Mouse (Mus musculus): ENCODE measurements at regions not wholly inside any gene's neighbourhood (a gene's known extent, or its start where the extent isn't known, plus 50 kb on each side); places are given as distances from the start of the nearest gene placed in this dataset.

DNA sequence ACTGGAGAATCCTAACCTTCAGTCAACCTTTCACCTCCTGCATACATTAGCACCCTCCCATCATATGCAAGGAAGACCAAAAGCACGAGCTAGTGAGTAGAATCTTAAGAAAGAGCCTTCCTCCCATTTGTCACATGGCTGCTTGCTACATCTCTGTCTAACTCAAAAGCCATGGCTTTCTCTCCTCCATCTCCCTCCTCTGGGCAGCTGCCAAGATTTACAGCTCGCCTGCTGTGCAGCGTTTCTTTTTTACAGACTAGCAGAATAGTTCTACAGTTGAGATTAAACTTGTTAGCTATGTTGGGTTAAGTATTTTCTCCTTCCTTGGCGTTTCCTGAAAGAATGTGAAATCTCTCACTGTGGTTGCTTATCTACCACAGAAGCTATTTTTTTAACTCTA lies 168.3 kb upstream of the Mctp2 start:
- no peaks in the 10 kb centered on the region for H3K27me3 ChIP-seq
- no peaks in the 10 kb centered on the region for H3K36me3 ChIP-seq
- no peak overlapping the region for H3K4me3 ChIP-seq
- no peak overlapping the region for H3K27ac ChIP-seq
- peaks cover 10% of the 10 kb centered on the region for H3K4me1 ChIP-seq
- H3K4me2 ChIP-seq: no peak overlapping the region
- no peaks in the 10 kb centered on the region for H3K9me3 ChIP-seq
- 49% methylated on average over 4 of the region's 4 CpGs for WGBS
- no peak overlapping the region for H3K9ac ChIP-seq
- no peak for ATAC-seq (ENCODE audit: insufficient number of reproducible peaks, insufficient read depth, low FRiP score, low TSS enrichment, low read depth)

DNA sequence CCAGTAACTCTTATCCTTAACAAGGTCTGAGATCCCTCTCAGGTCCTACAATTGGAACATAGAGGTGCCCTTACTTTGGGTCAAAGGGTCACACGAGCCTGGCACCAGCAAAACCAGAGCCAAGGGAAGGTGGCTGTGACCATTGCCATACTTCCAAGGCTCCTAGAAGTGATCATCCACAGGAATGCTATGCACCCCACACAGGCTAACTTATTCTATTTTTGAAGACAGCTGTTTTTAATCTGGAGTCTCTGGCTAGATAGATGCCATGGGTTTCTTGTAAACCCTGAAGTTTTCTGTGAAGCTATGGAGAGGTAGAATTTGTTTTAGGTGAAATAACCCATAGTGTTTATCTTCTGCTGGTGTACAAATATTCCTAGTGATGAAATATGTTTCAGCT lies 172.5 kb upstream of the Mctp2 start:
- no peak for ATAC-seq (ENCODE audit: insufficient number of reproducible peaks, insufficient read depth, low FRiP score, low TSS enrichment, low read depth)
- peak overlapping the region; percentile 39; the same call in 1 of the 2 replicates for H3K27ac ChIP-seq
- 34% methylated on average over 1 of the region's 1 CpGs for WGBS

DNA sequence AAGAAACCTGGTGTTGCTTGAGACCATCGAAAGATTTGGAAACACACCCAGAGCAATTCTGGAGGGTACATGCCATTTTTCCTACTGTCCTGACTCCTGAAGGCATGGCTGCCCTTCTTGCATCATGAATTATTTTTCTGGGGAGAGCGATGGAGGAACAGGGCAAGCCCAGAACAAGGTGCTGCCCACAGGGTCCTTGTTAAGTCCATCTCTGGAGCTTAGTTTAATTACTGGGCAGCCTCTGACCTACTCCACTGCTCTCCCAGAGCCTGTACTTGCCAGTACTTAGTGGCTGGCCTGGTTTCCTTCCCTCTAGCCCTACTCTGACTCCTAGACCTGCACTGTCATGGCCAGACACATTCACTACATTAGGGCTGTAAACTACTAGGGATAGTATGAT lies 174.9 kb upstream of the Mctp2 start:
- no peak overlapping the region for H3K4me3 ChIP-seq
- H3K9me3 ChIP-seq: no peaks in the 10 kb centered on the region
- no peak overlapping the region for H3K9ac ChIP-seq
- no peaks in the 10 kb centered on the region for H3K27me3 ChIP-seq
- H3K4me1 ChIP-seq: peaks cover 25% of the 10 kb centered on the region
- H3K36me3 ChIP-seq: no peaks in the 10 kb centered on the region
- no peak for ATAC-seq (ENCODE audit: insufficient number of reproducible peaks, insufficient read depth, low FRiP score, low TSS enrichment, low read depth)
- no peak overlapping the region for H3K4me2 ChIP-seq
- peak overlapping the region; percentile 80 for H3K27ac ChIP-seq
- 65% methylated on average over 2 of the region's 2 CpGs for WGBS

More for the DNA sequence above, 172.5 kb upstream of the Mctp2 start:
- Histone ChIP-seq H3K4me1 (peaks cover 25% of the 10 kb centered on the region), H3K36me3 (no peaks in the 10 kb centered on the region), H3K4me3 (no peak overlapping the region), H3K9ac (no peak overlapping the region), H3K27me3 (no peaks in the 10 kb centered on the region), H3K4me2 (no peak overlapping the region), H3K9me3 (no peaks in the 10 kb centered on the region)

DNA sequence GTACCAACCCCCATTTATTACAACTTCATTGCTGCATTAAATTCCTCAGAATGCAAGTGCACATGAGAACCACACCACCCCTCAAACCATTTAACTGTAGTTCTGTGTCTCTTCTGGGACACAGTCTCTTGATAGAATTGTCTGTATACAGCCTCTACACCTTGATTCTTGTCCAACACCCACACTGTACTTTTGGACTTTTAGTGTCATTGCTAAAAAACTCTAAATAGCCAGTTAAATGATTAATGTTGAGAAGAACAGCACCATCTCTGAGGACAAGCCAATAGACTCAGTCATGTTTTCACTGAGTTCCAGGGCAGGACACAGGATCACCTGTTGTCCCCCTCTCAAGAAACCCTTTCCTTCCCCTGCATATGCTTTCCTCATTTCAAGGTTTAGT lies 183.8 kb upstream of the Mctp2 start:
- Histone ChIP-seq H3K4me2 (no peak overlapping the region), H3K27ac (no peak overlapping the region), H3K9me3 (no peaks in the 10 kb centered on the region), H3K9ac (no peak overlapping the region), H3K4me1 (no peaks in the 10 kb centered on the region), H3K27me3 (no peaks in the 10 kb centered on the region), H3K4me3 (no peak overlapping the region), H3K36me3 (no peaks in the 10 kb centered on the region)
- ATAC-seq (ENCODE audit: insufficient number of reproducible peaks, insufficient read depth, low FRiP score, low TSS enrichment, low read depth): no peak

DNA sequence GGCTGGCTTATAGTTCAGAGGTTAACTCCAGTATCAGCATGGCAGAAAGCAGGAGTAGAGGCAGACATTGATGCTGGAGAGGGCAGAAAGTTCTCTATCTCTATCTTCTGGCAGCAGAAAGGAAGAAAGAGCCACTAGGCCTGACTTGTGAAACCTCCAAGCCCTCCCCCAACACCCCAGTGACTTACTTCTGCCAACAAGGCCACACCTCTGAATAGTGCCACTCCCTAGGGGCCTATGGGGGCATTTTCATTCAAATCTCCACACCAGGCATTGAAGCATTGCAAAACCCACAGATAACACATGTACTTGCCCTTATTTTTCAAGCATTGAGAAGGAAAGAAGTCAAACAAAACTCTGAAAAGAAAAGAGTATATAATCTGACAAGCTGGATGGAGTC lies 186.9 kb upstream of the Mctp2 start:
- no peaks in the 10 kb centered on the region for H3K36me3 ChIP-seq
- H3K4me1 ChIP-seq: no peaks in the 10 kb centered on the region
- H3K9me3 ChIP-seq: no peaks in the 10 kb centered on the region
- H3K4me3 ChIP-seq: no peak overlapping the region
- H3K27ac ChIP-seq: no peak overlapping the region
- ATAC-seq (ENCODE audit: insufficient number of reproducible peaks, insufficient read depth, low FRiP score, low TSS enrichment, low read depth): no peak
- H3K27me3 ChIP-seq: no peaks in the 10 kb centered on the region
- H3K4me2 ChIP-seq: no peak overlapping the region
- H3K9ac ChIP-seq: no peak overlapping the region

DNA sequence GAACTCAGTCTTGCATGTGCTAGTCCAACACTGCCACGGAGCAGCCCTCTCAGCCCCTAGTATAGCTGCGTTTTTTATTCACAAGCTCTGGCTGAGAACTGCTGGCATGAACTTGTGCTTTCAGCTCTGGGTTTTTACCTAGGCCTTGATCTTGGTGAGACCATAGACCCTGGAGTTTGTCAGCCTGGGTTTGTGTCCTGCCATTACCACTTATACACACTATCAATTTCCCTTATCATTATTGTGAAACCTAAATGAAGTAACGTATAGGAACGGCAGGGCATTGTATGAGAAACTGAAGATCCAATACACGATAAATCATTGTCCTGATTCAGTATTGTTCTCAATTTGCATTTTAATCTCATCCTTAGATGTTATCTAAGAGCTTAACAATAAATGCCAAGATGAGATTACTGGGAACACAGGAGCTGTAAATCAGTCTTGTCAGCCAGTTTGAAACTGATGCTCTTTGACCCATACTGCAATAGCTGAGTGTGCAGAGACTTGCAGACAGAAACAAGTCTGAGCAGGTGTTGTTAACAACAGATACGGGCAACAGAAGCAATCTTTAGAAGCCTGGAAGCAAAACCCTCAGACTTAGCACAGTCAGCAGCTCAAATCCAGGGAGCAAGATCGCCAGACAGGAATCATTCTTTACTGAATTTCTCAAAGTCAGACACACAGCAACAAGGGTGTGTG lies 190.7 kb upstream of the Mctp2 start:
- Histone ChIP-seq H3K9ac (no peak overlapping the region), H3K36me3 (no peaks in the 10 kb centered on the region), H3K4me2 (no peak overlapping the region), H3K4me3 (no peak overlapping the region), H3K27me3 (no peaks in the 10 kb centered on the region), H3K27ac (no peak overlapping the region), H3K9me3 (no peaks in the 10 kb centered on the region), H3K4me1 (peaks cover 6% of the 10 kb centered on the region; the same call in 1 of the 2 replicates)
- WGBS: 66% methylated on average over 7 of the region's 7 CpGs
- no peak for ATAC-seq (ENCODE audit: insufficient number of reproducible peaks, insufficient read depth, low FRiP score, low TSS enrichment, low read depth)

DNA sequence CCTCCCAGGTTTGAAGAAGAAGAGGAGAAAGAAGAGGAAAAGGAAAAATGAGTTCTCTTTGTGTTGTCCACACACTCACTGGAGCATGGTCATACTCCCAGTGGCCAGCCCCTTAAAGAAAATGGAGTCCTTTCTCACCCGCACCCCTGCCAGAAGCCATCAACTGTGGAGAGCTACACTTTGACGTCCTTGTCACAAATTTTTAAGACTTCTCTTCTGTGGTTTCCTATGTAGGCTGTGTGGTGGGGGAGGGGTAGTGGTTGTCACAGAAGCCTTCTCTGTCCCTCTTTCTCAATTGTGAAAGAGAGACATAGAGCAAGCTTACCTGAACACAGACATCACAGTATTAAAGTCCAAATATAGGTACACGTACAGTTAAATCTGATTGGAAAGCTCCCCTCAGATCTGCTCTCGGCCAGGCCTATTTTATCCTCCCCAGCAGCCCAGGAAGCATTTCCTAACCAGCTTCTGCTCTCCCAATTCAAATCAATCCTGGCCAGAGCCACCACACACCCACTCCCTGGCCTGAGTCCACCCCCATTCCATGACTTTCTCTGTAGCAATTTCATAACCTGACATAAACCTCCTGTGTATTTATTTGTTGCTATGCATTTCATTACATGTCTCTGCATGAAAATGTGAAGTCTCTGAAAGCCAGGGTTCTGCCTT lies 192.3 kb upstream of the Mctp2 start:
- peaks cover 6% of the 10 kb centered on the region; the same call in 1 of the 2 replicates for H3K4me1 ChIP-seq
- no peaks in the 10 kb centered on the region for H3K27me3 ChIP-seq
- H3K36me3 ChIP-seq: no peaks in the 10 kb centered on the region
- no peak overlapping the region for H3K27ac ChIP-seq
- H3K9me3 ChIP-seq: no peaks in the 10 kb centered on the region
- 52% methylated on average over 4 of the region's 4 CpGs for WGBS
- no peak overlapping the region for H3K4me3 ChIP-seq
- no peak overlapping the region for H3K9ac ChIP-seq
- no peak overlapping the region for H3K4me2 ChIP-seq
- ATAC-seq (ENCODE audit: insufficient number of reproducible peaks, insufficient read depth, low FRiP score, low TSS enrichment, low read depth): no peak

DNA sequence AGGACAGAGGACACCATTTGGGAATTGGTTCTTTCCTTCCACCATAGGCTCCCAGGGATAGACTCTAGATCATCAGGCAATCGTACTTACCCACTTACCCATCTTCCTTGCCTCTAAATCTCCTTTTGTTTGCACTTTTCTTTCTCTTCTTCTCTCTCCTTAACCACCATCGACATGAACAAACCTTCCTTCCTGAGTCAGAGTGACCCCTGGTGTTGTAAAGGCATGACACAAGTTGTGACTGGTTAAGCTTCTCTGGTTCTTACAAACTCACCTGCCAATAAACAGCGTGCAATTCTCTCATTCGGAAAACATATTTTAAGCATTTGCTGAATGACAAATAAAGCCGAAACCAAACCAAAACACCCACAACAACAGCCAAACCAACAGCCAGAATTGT lies 193.4 kb upstream of the Mctp2 start:
- Histone ChIP-seq H3K36me3 (no peaks in the 10 kb centered on the region), H3K4me1 (peaks cover 11% of the 10 kb centered on the region; the same call in 1 of the 2 replicates), H3K9ac (no peak overlapping the region), H3K4me2 (no peak overlapping the region), H3K4me3 (no peak overlapping the region), H3K27ac (no peak overlapping the region), H3K27me3 (no peaks in the 10 kb centered on the region), H3K9me3 (no peaks in the 10 kb centered on the region)
- WGBS: 82% methylated on average over 5 of the region's 5 CpGs
- no peak for ATAC-seq (ENCODE audit: insufficient number of reproducible peaks, insufficient read depth, low FRiP score, low TSS enrichment, low read depth)

DNA sequence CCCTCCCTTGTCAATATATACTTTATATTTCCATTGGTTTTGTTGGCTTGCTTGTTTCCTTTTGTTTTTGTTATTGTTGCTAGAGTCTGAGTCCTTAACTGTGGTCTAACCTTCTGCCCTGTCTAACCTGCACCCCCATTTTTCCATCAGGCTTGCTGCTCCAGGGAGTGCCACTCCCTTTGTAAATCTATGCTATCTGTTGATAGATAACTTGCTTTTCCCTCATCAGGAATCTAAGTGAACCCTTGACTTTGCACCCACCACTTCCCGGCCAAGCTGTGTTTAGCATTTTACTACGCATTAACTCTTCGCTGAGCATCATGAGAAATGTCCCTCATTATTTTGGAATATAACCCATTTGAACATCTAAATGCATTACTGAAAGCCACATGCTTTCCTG lies 193.8 kb upstream of the Mctp2 start:
- Histone ChIP-seq H3K9ac (no peak overlapping the region), H3K4me1 (peaks cover 12% of the 10 kb centered on the region; the same call in 1 of the 2 replicates), H3K4me3 (no peak overlapping the region), H3K9me3 (no peaks in the 10 kb centered on the region), H3K27ac (no peak overlapping the region), H3K4me2 (no peak overlapping the region), H3K36me3 (no peaks in the 10 kb centered on the region), H3K27me3 (no peaks in the 10 kb centered on the region)
- WGBS: 69% methylated on average over 3 of the region's 3 CpGs
- ATAC-seq (ENCODE audit: insufficient number of reproducible peaks, insufficient read depth, low FRiP score, low TSS enrichment, low read depth): no peak

DNA sequence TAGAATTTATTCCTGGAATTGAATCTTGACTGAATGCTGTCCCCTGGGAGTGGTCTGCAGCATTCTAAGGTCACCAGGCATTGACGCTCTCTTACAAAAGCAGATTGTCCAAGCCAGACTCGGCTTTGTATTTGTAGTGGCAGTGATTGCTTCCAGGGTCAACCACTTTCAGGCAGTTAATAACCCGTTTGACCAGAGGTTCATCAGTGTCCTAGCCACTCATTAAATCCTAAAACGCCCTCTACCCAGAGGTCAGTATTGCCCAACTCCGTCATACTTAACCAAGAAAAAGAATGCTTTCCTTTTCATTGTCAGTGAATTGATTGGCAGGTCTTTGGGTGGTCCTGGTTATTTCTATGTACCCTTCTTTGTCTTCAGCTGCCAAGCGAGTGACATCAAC lies 194.6 kb upstream of the Mctp2 start:
- no peak for ATAC-seq (ENCODE audit: insufficient number of reproducible peaks, insufficient read depth, low FRiP score, low TSS enrichment, low read depth)
- WGBS: 50% methylated on average over 6 of the region's 6 CpGs
- Histone ChIP-seq H3K9me3 (no peaks in the 10 kb centered on the region), H3K4me3 (no peak overlapping the region), H3K36me3 (no peaks in the 10 kb centered on the region), H3K4me1 (peaks cover 18% of the 10 kb centered on the region), H3K27ac (no peak overlapping the region), H3K9ac (no peak overlapping the region), H3K4me2 (no peak overlapping the region), H3K27me3 (no peaks in the 10 kb centered on the region)

DNA sequence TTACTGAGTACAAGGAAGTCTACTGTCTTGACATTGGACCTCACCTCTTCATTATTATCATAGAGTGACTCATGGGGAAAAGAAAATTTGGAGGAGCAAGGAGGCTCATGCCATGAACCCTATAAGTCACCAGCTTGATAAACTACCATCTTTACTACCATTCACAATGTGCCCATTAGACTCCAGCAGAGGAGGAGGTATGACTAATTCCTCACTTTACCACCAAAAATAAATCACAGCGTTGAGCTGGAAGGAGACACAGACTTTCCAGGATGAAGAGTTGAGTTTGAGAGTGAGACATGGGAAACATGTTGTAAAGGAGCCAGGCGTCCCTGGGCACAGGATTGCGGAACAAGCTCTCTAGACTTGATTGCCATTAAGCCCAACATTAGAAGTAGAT lies 195.0 kb upstream of the Mctp2 start:
- no peak for ATAC-seq (ENCODE audit: insufficient number of reproducible peaks, insufficient read depth, low FRiP score, low TSS enrichment, low read depth)
- Histone ChIP-seq H3K4me3 (no peak overlapping the region), H3K4me1 (peaks cover 23% of the 10 kb centered on the region), H3K27ac (no peak overlapping the region), H3K9me3 (no peaks in the 10 kb centered on the region), H3K9ac (no peak overlapping the region), H3K27me3 (no peaks in the 10 kb centered on the region), H3K4me2 (no peak overlapping the region), H3K36me3 (no peaks in the 10 kb centered on the region)
- 92% methylated on average over 3 of the region's 3 CpGs for WGBS

DNA sequence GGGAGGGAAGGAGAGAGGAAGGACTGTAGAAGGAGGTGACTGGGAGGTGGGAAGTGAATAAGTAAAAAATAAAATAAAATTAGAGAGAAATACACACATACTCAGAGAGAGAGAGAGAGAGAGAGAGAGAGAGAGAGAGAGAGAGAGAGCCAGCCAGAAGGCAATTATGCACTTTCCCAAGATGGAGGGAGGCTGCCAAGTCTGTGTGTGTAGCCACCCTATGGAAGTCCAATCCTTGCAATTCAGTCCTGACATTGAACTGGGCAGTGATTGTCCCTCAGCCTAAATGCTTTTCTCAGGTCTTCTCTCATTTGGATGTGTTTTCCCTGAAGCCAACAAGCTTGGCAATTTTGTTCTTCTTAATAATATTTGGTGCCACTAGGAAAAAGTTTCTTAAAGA lies 197.3 kb upstream of the Mctp2 start:
- H3K36me3 ChIP-seq: no peaks in the 10 kb centered on the region
- peaks cover 26% of the 10 kb centered on the region for H3K4me1 ChIP-seq
- H3K9me3 ChIP-seq: no peaks in the 10 kb centered on the region
- no peak overlapping the region for H3K4me2 ChIP-seq
- H3K4me3 ChIP-seq: no peak overlapping the region
- H3K27ac ChIP-seq: no peak overlapping the region
- no peak overlapping the region for H3K9ac ChIP-seq
- H3K27me3 ChIP-seq: no peaks in the 10 kb centered on the region
- no peak for ATAC-seq (ENCODE audit: insufficient number of reproducible peaks, insufficient read depth, low FRiP score, low TSS enrichment, low read depth)

All from embryonic facial prominence, embryonic 13.5 days (tissue).